Mouse (Mus musculus): ENCODE results near the gene Lta. TPM values are rescaled to one million over a fixed set of nuclear protein-coding genes. Genes with fewer than 3 reads are reported as not detected.

The Lta gene
- total RNA-seq, 2 experiments from 2014 or later = 0.31 to 0.32 TPM

DNA sequence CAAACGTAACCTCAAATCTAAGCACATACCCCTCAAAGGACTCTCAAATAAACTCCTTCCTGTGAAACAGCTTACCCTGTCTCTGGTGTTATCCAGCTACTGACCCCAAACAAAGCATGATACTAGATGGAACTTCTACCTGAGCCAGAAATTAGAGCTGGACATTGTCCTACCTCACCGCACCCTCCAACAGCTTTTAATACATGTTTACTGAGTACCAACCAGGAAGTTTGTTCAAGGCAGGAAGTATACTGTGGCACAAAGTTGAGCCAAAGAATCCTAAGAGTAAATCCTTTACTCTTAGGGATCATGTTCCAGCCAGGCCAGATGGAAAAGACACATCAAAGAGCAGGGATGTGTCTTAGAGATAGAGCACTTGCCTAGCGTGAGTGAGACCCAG lies 5.4 kb upstream of the Lta start:
- DNase-seq (ENCODE audit: low spot score in 2 of 2) = no peak

DNA sequence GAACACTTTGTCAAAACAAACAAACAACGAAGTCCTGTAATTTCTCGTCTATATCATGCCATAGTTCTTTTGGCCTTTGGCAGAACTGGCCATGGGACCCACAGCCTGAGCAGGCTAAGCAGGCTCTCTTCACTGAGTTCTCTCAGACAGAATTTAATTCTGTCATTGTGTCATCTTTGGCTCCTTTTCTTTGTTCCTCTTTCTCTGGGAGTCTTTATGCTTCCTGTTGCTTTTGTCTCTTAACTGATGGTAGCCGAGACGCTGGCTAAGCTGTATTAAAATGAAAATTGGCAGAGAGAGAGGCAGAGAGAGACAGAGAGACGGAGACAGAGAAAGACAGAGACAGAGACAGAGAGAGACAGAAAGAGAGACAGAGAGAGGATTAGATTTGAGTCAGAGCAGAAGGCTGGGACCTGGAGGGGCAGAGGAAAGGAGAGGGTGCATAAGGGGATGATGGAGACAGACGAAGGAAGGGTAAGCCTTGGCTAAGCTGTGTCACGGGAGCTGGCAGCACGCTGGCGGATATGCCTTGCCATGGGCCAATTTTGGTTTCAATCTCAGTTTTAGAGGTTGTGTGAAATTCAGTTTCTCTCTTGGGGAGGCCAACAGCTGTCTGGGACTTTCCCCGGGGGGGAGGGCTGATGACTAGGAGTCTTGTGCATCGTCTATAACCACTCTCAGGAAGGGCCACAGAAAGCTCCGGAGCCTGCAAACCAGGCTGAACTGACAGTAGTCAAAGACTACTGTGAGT lies 4.8 kb upstream of the Lta start:
- no peak for DNase-seq (ENCODE audit: low spot score in 2 of 2)

DNA sequence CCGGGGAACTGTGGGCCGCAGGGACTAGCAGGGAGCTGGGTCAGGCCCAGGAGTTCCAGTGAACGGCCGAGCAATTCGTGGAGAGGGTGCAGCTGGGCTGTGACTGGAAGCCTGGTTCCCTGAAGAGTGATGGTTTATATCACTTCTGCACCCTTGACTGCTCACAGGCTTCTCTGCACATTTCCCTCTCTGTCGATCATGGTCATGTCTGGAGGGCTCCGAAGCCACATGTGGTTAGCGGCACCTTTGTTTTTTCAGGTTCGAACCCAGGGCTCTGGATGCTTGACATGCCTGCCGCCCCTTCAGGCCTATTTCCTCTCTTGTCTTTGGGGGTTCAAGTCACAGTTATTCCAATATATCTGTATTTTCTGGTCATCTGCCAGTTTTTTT lies 224 bp upstream of the Lta start:
- no peak for DNase-seq (ENCODE audit: low spot score in 2 of 2)

DNA sequence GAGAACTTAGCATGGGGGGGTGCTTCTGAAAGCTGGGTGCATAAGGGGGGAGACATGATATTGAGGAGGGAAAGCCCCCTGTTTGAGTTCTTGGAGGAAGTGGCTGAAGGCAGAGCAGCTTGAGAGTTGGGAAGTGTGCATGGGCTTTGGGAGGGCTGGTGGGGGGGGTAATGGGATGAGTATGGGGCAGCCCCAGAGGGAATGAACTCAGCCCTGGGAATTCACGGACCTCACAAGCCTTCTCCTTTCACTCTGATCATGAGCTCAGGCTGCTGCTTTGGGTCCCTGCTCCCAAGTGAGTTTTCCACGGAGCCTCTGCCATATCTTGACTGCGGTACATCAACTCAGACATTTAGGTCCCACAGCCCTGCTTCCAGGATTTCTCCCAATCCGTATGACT lies 2.7 kb downstream of the Lta start:
- DNase-seq (ENCODE audit: low spot score in 2 of 2) = no peak

DNA sequence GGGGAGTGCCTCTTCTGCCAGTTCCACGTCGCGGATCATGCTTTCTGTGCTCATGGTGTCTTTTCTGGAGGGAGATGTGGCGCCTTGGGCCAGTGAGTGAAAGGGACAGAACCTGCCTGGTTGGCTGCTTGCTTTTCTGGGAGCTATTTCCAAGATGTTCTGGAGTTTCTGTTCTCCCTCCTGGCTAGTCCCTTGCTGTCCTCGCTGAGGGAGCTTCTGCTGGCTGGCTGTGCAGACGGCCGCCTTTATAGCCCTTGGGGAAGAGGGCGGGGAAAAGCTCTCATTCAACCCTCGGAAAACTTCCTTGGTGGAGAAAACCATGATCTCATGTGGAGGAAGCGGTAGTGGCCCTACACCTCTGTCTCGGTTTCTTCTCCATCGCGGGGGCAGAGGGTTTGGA lies 3.4 kb downstream of the Lta start, which contains the start of gene Tnf:
Tnf (minus strand) TSS at position 221 of the 400 bp plus-strand sequence.
- DNase-seq (ENCODE audit: low spot score in 2 of 2) = peak in 1 of 2 experiments; percentile 52

DNA sequence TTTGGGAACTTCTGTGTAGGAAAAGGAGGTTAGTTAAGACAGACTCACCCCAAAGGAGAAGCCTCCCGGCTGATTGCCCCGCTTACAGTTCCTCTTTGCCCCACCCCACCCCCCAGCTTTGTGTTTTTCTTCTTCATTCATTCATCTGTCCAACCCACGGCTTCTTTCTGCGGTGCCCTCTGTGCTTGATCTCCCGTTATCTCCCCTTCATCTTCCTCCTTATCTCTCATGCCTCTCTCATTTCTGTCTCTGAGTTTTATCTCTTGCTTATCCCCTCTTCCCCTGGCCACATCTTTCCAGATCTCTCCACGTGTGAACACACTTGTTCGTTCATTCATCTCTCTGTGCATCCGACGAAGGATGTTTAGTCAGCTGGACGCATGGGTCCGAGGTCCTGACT lies 4.0 kb downstream of the Lta start:
- DNase-seq (ENCODE audit: low spot score in 2 of 2) = no peak

DNA sequence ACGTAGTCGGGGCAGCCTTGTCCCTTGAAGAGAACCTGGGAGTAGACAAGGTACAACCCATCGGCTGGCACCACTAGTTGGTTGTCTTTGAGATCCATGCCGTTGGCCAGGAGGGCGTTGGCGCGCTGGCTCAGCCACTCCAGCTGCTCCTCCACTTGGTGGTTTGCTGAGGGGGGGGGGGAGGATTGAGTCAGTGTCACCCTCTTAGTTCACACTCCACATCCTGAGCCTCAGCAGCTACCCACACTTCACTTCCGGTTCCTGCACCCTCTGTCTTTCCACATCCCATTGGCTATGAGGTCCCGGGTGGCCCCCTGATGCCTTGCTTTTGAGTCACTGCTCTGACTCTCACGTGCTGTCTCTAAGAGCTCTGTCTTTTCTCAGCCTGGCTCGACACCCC lies 4.8 kb downstream of the Lta start:
- DNase-seq (ENCODE audit: low spot score in 2 of 2) = no peak

DNA sequence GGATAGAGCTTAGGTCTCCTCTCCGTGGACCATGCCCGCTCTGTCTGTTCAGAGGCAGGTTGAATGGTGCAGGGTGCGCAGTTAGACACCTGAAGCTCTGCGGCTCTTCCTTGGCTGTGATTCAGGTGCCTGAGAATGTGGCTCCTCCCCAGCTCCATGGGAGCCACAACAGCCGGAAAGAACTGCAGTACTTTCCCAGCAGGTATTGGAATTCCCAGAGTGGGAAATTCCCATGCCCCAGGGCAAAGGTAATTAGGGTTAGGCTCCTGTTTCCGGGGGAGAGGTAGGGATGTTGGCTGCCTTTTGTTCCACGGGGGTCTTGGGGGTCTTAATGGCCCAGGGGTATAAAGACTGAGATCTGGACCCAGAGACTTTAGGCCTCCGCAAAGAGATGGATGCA lies 6.2 kb downstream of the Lta start:
- DNase-seq (ENCODE audit: low spot score in 2 of 2) = no peak

DNA sequence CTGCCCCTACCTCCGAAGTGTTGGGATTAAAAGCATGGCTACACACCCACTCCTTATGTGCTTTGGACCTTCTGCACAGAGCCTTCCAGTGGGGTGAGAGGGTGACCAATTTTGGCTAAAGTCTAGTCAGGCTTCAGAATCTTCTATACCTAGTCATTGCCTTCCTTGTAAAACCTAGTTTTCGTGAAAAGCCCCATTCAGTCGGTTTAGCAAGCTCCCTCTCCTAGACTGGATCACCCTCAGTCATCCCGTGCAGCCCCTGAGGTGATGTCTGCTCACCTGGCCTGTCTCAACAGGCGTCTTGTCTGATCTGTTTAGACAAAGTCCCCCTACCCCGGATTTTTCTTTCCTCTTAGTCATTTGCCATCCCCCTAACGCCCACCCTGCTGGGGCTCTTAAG lies 7.1 kb downstream of the Lta start:
- no peak for DNase-seq (ENCODE audit: low spot score in 2 of 2)

DNA sequence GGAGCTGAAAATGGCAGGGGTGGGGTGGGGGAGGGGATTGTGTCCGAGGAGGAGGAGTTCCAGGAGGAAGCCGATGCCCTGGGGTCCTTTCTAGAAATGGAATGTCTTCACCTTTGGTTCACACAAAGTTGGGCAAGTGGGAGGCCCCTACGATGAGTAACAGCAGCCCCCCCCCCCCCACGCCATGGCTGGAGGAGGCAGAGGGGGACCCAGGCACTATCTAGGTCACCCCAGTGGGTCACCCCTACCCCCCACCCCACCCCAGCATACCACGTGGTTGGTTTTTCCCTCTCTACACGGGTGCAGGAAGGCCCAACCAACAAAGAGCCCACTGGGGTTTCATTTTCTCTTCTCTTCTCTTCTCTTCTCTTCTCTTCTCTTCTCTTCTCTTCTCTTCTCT lies 8.0 kb downstream of the Lta start:
- no peak for DNase-seq (ENCODE audit: low spot score in 2 of 2)

DNA sequence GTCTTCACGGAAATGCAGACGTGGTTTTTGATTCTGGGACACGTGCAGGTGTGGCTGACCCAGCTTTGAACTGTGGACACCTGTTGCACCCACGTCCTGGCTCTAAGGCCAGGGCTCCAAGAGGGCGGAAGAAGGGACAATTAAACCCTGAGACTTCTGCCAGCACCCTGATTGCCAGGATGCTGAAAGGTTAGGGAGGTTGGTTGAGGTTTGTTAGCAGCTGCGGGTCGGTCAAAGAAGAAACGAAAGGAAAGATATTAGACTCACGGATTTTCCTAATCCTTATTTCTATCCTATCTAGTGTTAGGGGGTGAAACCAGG lies 8.9 kb downstream of the Lta start:
- DNase-seq (ENCODE audit: low spot score in 2 of 2) = no peak

DNA sequence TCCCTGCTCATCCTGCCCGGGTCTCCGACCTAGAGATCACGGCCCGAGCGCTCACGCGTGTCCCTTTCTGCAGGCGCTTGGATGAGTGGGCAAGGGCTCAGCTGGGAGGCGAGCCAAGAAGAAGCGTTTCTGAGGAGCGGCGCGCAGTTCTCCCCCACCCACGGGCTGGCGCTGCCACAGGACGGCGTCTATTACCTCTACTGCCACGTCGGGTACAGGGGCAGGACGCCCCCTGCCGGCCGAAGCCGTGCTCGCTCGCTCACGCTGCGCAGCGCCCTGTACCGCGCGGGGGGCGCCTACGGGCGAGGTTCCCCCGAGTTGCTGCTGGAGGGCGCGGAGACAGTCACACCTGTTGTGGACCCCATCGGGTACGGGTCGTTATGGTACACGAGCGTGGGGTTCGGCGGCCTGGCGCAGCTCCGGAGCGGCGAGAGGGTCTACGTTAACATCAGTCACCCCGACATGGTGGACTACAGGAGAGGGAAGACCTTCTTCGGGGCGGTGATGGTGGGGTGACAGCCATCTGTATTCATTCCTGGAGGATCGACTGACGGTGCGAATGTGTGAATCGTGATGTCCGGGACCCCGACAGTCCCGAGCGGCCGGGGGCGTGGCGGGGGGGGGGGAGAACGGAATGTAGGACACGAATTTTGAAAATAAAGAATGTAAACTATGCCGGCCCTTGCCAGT lies 9.4 kb downstream of the Lta start:
- DNase-seq (ENCODE audit: low spot score in 2 of 2) = peak; percentile 78 to 87

DNA sequence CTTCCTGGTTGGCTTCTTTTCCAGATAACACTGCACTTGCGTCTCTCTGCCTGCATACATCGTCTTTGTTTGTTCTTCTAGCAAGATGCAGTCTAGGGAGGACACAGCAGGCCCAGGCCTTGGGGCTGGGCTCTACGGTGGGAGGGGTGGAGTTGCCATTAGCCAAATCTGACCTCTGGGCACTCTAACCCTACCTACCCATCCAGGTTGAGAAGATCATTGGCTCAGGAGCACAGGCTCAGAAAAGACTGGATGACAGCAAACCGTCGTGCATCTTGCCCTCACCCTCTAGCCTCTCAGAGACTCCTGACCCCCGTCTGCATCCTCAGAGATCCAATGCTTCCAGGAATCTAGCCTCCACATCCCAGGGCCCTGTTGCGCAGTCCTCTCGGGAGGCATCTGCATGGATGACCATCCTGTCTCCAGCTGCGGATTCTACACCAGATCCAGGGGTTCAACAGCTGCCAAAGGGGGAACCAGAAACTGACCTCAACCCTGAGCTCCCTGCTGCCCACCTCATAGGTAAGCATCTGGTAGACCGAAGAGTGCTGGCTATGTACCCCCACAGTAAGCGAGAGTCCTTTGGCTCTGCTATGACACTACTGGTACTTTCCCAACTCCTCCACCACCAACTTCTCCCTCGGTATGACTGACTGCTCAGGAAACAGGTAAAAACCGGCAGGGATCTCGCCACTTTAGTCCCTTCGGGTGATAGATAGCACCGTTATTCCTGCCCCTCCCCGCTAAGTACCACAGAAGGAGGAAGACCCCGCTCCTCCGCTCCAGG lies 10.1 kb downstream of the Lta start:
- no peak for DNase-seq (ENCODE audit: low spot score in 2 of 2)

DNA sequence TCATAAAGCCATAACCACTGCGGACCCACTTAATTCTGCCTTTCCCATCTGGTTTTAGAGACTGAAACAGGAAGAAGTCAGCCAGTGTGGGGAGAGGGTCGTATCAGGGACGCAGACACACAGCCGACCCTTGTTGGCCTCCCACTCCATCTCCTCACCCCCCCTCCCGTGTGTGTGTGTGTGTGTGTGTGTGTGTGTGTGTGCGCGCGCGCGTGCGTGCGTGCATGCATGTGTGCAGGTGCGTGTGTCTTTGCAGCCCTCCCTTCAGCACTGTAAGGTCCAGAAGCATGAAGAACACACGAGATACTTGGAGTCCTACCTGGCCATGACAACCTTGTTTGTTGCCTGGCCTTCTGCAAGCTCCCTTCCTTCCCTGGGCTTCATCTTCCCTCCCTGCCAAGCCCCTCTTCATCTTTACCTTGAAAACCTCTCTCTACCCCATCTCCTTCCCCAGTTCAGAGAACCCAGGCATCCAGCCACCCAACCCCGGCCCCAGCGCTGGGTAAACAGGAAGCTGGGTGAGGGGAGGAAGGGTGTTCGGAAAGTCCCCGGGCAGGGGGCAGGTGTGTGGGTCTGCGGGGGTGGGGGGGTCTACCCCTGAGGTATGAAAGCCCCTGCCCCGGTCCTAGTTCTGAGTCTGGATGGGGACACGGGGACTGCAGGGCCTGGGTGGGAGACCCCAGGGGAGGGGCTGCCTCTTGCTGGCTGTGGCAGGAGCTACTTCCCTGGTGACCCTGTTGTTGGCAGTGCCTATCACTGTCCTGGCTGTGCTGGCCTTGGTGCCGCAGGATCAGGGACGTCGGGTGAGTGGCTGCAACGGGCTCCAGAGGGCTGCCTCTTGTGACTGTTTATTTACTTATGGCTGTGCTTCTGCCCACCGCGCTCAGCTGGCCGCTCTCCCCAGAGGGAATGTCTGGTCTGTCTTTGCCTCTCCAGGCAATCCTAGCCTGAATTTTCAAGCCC lies 11.0 kb downstream of the Lta start, which contains the start of gene Ltb:
Ltb (plus strand) TSS at position 559 of the 963 bp plus-strand sequence.
- DNase-seq (ENCODE audit: low spot score in 2 of 2) = no peak

DNA sequence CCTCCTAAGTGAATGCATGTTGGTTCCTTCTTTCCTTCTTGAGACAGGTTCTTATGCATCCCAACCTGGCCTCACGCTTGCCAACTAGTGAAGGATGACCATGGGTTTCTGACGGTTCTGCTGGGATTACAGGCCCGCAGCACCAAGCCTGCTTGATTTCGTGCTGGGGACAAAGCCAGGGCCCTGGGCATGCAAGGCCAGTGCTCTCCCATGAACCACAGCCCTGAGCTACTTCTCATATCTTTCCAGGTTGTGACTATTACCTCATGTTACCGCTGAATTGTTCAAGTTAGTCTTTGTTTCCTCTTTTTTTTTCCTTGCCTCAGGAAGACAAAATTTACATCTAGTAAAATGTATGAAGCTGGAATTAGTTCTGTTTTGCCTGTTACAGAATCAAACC lies 12.2 kb downstream of the Lta start:
- no peak for DNase-seq (ENCODE audit: low spot score in 2 of 2)

DNA sequence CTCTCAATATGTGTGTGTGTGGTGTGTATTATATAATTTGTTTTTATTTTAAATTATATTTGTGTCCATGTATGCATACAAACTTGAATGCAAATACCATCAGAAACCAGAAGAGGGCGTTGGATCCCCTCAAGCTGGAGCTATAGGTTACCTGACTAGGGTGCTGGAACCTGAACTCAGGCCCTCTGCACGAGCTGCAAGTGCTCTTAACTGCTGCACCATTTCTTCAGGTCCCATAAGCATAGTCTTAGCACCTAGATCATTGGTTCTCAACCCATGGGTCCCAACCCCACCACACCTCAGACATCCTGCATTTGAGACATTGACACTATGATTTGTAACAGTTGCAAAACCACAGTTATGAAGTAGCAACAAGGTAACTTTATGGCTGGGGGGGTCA lies 13.4 kb downstream of the Lta start:
- no peak for DNase-seq (ENCODE audit: low spot score in 2 of 2)

DNA sequence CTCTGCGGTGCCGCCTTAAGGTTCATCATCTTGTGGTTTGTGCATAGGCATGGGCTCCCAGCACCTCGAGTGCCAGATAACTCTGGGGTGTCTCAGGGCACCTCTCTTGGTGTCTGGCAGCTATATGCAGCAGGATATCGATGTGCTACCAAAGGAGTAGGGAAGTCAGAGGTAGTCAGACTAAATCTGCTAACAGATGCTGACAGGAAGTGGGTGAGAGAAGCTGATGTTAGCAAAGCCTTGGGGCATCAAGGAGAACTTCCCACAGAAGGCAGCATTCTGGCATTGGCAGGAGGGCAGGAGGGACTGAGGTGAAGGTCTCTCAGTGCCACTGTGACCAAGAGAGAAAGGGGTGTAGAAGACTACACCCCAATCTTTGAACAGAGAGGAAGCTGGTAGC lies 15.1 kb downstream of the Lta start:
- DNase-seq (ENCODE audit: low spot score in 2 of 2) = no peak

DNA sequence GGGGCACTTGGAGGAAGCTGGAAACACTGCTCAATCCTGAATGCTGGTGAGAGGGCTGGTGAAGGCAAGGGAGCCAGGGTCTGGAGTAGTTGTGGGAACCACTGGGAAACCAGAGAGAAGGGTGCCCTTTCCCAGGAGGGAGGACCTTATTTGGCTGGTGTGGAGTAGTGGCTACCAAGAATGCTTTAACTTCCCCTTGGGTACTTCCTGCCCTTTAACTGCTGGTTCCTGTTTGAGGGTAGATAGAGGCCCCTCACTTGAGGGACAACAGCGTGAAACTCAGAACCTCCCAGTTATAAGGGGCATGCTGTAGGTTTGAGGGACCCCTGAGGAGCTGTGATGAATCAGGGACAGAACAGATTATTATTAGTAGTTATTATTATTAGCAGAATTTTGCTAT lies 16.0 kb downstream of the Lta start:
- no peak for DNase-seq (ENCODE audit: low spot score in 2 of 2)

DNA sequence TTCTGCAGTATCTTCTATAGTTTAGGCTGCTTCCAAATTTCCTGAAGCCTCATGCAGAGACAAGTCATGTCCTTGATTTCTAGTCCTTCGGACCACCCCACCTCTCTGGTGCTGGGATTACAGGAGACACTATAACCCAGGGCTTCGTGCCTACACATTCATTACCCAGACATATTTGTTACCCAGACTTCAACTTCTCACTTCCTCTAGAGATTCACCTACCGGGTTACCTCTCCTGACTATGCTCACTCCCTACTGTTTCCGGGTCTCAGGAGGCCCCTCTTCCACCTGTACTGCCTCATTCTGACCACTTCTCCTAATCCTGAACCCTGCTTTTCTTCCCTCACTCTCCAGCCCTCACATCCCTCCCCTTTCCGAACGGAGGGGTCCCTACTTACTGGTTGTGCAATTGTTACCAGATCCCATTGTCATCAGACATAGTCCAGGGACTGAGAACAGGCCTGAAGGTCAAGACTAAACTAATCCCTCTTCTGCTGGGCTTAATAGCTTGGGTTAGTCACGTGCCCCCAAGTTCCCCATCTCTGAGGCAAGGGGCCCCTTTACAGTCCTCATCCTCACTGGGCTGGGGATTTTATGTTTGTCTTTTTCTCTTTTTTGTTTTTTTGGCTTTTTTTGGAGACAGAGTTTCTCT lies 17.1 kb downstream of the Lta start, which contains the start of gene Lst1:
Lst1 (minus strand) TSS at position 481 of the 652 bp plus-strand sequence.
- DNase-seq (ENCODE audit: low spot score in 2 of 2) = no peak

DNA sequence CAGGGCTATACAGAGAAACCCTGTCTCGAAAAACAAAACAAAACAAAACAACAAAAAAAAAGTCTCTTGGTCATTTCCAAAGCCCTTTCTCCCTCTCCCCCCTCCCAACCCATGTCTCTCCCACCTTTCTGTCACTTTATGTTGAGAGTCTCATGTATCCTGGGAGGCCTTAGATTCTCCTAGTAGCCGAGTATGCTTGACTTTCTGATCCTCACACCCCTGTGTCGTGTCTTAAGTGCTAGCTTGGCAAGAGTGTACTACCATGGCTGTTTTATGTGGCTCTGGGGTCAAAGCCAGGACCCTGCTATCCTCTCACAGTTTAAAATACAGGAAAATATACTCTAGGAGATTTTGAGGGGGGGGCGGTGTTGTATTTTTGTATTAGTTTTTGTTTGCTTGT lies 17.8 kb downstream of the Lta start:
- no peak for DNase-seq (ENCODE audit: low spot score in 2 of 2)
